Mouse (Mus musculus) erythroblast, embryonic 14.5 days (primary cell): ENCODE results near the gene Abhd17b.

ENCODE experiments used
- GATA1 ChIP-seq: IDR thresholded peaks from 2 replicates; pipeline ENCODE4 v1.6.1; 2012; ENCODE audit warnings: low read length, inconsistent platforms, mixed read lengths
- TAL1 ChIP-seq: IDR thresholded peaks from 3 replicates; pipeline ENCODE4 v1.6.1; 2012; ENCODE audit warnings: low read length, inconsistent platforms, mixed read lengths

DNA sequence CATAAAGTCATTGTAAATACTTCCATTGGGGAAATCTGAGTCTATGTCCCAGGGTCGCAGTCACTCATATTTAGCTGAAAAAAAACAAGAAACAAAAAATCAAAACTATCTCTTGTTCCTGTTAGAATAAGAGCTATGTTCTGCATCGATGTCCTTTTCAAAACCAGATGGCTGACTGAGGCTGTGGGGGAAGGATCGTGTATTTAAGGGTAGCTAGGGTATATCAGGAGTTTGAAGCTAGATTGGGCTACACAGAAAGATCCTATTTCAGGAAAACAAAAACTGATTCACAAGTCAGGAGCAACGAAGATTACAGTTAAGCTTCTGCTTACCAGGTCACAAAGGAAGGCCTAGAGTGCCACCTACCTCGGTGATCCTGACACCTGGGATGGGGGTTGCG is 42.7 kb upstream of the Abhd17b start:
- no peak for TF ChIP-seq TAL1
- TF ChIP-seq GATA1: no peak
